Mouse (Mus musculus): Measurements from ENCODE around the gene Fgfr2.

DNA sequence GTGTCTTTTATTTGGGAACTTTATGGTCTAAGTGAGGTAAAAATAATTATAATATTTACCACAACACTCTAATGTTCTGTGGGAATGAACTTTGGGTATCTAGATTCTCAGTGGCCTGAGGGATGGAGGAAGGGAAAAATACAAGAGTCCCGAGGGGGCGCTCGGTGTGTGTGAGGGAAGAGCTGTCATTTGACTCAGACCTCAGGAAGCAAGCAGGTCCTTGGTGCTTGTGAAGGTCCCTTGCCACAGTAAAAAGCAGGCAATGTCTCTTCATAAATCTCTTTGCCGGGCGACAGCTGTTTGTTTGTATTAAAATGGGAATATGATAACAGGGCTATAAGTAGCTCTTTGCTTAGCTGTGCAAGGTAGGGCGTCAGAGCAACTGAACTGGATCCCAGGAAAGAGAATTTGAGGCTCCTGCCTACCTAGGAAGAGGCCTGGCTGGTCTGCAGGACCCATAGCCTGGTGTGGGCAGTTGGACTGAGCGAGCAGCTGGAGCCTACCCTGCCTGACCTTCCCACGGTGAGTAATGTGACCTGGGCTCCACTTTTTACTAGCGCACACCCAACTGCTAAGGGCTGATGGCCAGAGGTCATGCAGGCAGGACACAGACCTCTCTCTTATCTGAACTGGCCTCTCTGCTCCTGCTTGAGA is 2554.2 kb downstream of the Fgfr2 start:
- TF ChIP-seq ZC3H11A (IDR thresholded peaks at IDR 0.05; ENCODE audit: borderline replicate concordance, low read depth, low read length) (no peak), HCFC1 (IDR thresholded peaks at IDR 0.05; ENCODE audit: borderline replicate concordance, insufficient read depth, low read length) (no peak), MAFK (IDR thresholded peaks at IDR 0.05; ENCODE audit: insufficient read depth, low read depth, low read length) (no peak)
